Mouse (Mus musculus): Measurements from ENCODE around the gene Smc3.

DNA sequence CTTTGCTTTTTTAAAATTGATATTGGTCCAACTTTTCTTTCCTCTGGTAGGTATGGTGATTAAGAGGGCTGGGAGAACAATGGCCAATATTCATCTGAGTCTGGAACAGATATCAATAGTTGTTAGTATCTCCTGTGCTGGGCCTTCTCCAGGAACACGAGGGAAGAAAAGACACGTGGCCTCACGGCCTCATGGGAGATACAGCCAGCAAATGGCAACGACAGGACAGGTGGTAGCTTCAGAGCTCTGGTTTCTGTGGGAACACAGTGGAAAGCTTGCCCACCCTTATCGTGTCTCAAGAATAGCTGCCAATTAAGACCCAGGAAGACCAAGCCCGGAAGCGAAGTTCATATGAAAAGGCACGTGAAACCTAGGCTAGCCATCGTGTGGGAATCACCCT, 64.6 kb downstream of the Smc3 start:
- TF ChIP-seq E2F4 (IDR thresholded peaks at IDR 0.05; ENCODE audit: insufficient replicate concordance, low read depth, low read length), result no peak
- no peak for TF ChIP-seq CTCF (conservative IDR thresholded peaks at IDR 0.05 in 1 of 2, IDR thresholded peaks at IDR 0.05 in 1 of 2; ENCODE audit: low read depth in 2 of 2, low read length in 2 of 2)
- TF ChIP-seq POLR2A (IDR thresholded peaks at IDR 0.05; ENCODE audit: low read depth, low read length), result no peak
- TF ChIP-seq RCOR1 (conservative IDR thresholded peaks at IDR 0.05; ENCODE audit: low read depth, low read length), result no peak
- no peak for TF ChIP-seq RAD21 (IDR thresholded peaks at IDR 0.05; ENCODE audit: low read depth, low read length)
- no peak for TF ChIP-seq USF1 (IDR thresholded peaks at IDR 0.05; ENCODE audit: low read depth, low read length)
- no peak for TF ChIP-seq ZMIZ1 (IDR thresholded peaks at IDR 0.05; ENCODE audit: low read depth, low read length)
- TF ChIP-seq BHLHE40 (IDR thresholded peaks at IDR 0.05; ENCODE audit: low read depth, low read length), result no peak
- no peak for TF ChIP-seq MAFK (IDR thresholded peaks at IDR 0.05; ENCODE audit: insufficient replicate concordance, low read length)
- TF ChIP-seq JUND (conservative IDR thresholded peaks at IDR 0.05; ENCODE audit: low read depth, low read length), result no peak

All from CH12.LX (cell line).